Mouse (Mus musculus): ENCODE measurements around the gene Nfic. TPM values are rescaled to one million over a fixed set of nuclear protein-coding genes. Genes with fewer than 3 reads are reported as not detected.

Nfic gene
- polyA plus RNA-seq, 1 experiment from 2014 or later = 41.8 TPM

DNA sequence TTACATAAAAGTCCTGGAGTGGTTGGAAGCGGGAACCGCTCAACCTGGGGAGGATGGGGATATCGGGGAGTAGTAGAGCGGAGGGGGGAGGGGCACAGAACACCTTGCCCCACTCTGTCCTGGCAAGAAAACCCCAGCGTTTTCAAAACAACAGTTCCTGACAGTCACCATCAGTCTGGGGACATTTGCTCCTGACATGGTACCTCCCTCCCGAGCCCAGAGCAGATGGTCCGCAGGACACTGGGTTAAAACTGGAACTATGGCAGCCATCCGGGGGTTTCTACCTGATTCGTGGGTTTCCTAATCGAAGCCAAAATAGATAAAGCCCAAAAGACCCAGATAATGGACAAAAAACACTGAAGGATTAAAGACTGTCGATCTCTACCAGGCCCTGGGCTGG, 5.5 kb upstream of the Nfic start:
- POLR2A ChIA-PET = interaction anchor here (0.6 kb wide), 1 partner anchor 27 kb away, joined by 4 read pairs; no protein-coding TSS in a partner anchor

DNA sequence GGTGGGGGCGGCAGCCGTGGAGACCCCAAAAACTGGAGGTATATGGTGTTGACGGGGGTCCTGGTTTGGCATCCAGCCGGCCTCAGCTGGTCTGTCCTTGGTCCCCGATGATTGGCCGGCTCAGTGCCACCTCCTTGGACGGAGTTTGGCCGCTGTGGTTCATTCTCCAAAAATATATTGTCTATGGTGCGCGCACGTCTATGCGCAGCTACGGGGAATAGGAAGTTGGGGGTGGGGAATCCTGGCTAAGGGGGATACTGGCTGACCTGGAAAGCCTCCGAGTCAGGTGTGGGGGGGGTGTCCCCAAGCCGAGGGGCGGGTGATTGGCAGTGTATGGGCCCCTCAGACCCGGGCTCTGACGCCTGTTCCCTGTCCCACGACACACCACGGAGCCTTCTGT, 5.0 kb upstream of the Nfic start:
- ChIA-PET POLR2A (interaction anchor here (0.6 kb wide), 1 partner anchor 125 kb away, joined by 6 read pairs; no protein-coding TSS in a partner anchor), CTCF (no interaction called here)
- in situ Hi-C loops (cut with MboI; ENCODE audit: low pct_unique_long_range_greater_than_20kb) = no loop called here
- no peak for DNase-seq (ENCODE audit: low read depth, low spot score)
- H3K27me3 ChIP-seq = peaks cover 13% of the 10 kb centered on the region
- no peak for TF ChIP-seq CTCF (IDR thresholded peaks at IDR 0.05)
- ATAC-seq = no peak

More for the DNA sequence above, 5.5 kb upstream of the Nfic start:
- no peak for ATAC-seq
- DNase-seq (ENCODE audit: low read depth, low spot score) = no peak
- in situ Hi-C loops (cut with MboI; ENCODE audit: low pct_unique_long_range_greater_than_20kb) = no loop called here
- no peak for TF ChIP-seq CTCF (IDR thresholded peaks at IDR 0.05)
- CTCF ChIA-PET = no interaction called here
- H3K27me3 ChIP-seq = peaks cover 13% of the 10 kb centered on the region

DNA sequence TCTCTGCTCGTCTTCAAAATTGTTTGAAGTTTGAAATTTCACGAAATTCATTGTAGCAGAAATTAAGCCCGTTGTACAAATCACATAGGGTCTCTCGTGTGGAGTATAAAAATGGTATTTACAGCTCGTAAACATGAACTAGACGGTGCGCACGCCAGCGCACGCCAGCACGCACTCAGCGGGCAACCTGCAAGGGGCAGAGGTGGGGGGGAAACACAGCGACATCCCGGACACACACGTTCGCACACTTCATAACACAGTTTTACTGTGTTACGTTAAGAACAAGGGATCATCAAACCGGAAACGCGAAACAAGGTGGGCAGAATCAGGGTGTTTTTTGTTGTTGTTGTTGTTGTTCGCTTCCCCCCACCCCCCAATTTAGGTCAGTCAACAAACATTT, 4.0 kb upstream of the Nfic start:
- no peak for TF ChIP-seq CTCF (IDR thresholded peaks at IDR 0.05)
- ChIA-PET CTCF (interaction anchor here (0.9 kb wide), 1 partner anchor 64 kb away, joined by 3 read pairs; no protein-coding TSS in a partner anchor), POLR2A (no interaction called here)
- in situ Hi-C loops (cut with MboI; ENCODE audit: low pct_unique_long_range_greater_than_20kb) = no loop called here
- ATAC-seq = no peak
- no peak for DNase-seq (ENCODE audit: low read depth, low spot score)
- peaks cover 13% of the 10 kb centered on the region for H3K27me3 ChIP-seq

DNA sequence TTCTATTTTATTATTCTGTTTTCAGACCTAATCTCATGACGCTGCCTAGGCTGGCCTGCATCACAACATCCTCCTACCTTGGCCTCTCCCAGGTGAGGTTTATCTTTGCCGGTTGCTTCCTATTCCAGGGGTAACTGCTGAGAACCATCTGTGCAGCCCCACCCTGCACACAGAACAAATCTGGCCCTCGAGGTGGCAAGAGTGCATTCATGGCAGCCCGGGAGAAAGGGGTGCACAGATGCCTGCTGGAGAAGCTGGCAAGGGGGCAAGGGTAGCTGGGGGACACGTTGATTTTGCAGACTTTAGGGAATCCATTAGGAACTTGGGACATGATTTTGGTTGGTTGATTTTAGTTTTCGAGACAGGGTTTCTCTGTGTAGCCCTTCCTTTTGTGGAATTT, 2.8 kb upstream of the Nfic start:
- POLR2A ChIA-PET = no interaction called here
- peaks cover 13% of the 10 kb centered on the region for H3K27me3 ChIP-seq
- no peak for TF ChIP-seq CTCF (IDR thresholded peaks at IDR 0.05)
- ATAC-seq = no peak
- CTCF ChIA-PET = no interaction called here
- DNase-seq (ENCODE audit: low read depth, low spot score) = no peak
- in situ Hi-C loops (cut with MboI; ENCODE audit: low pct_unique_long_range_greater_than_20kb) = no loop called here

DNA sequence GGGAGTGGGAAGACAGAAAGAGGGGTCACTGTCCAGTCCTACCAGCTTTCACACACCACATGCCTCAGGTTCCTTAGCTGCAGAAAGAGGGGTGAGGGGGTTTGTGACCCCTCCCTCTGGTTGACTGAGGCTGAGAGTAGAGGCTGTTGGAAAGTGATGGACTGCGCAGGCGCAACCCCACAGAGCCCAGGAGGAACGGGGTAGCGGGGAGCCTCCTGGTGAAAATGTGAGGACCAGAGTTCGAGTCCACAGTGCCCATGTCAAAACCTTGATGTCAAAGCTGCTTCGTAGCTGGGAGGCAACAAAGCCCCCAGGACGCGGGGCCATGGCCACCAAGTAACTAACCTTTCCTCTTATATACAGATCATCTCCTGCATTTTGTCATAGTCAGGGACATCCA, 2.2 kb upstream of the Nfic start:
- ChIA-PET CTCF (no interaction called here), POLR2A (no interaction called here)
- TF ChIP-seq CTCF (IDR thresholded peaks at IDR 0.05) = no peak
- in situ Hi-C loops (cut with MboI; ENCODE audit: low pct_unique_long_range_greater_than_20kb) = no loop called here
- no peak for DNase-seq (ENCODE audit: low read depth, low spot score)
- ATAC-seq = no peak
- H3K27me3 ChIP-seq = peaks cover 7% of the 10 kb centered on the region

DNA sequence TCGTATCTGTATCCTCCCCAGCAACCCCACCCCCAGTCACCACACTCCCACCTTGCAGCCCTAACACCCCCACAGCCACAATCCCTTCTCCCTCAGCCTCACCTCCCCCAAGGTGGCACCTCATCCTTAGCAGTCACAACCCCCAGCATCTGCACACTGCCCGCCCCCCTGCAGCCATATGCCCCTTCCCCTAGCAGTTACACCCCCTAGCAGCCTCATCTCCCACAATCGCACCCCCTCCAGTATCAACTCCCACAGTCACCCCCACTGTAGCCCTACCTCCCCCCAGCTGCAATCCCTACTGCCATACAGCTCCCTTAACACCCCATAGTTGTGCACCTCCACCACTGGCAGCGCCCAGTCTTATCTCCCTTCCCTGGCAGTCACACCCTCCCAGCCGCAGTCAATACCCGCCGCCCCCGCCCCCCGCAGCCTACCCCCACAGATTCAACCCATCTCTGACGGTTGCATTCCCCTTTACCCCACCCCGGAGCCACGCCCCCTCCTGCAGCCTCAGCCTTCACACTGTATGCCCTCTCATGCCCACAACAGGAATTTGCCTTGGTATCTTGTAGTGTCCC, 1.6 kb upstream of the Nfic start:
- DNase-seq (ENCODE audit: low read depth, low spot score) (no peak), ATAC-seq (no peak)
- ChIA-PET POLR2A (no interaction called here), CTCF (no interaction called here)
- no peak for TF ChIP-seq CTCF (IDR thresholded peaks at IDR 0.05)
- in situ Hi-C loops (cut with MboI; ENCODE audit: low pct_unique_long_range_greater_than_20kb) = no loop called here
- H3K27me3 ChIP-seq = peaks cover 5% of the 10 kb centered on the region

DNA sequence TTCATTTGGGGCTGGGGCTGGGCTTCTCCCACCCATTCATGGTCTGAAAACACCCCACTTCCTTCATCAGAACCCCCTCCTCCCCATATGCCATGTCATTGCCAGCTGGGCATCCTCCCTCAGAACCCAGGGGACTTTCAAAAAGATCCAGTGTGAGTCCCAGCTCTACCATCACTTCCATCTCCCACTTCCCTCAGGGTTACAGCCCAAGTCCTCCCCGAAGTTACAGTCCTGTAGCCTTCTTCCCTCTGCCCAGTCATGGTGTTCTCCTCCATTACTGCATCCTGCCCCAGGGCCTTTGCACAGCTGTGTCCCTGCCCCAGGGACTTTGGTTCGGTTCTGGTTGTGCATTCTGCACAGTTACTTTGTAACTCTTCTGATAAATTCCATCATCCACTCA, 1.3 kb downstream of the Nfic start:
- DNase-seq (ENCODE audit: low read depth, low spot score) = no peak
- CTCF ChIA-PET = no interaction called here
- no peak for ATAC-seq
- H3K27me3 ChIP-seq = peaks cover 3% of the 10 kb centered on the region
- no peak for TF ChIP-seq CTCF (IDR thresholded peaks at IDR 0.05)
- POLR2A ChIA-PET = no interaction called here
- in situ Hi-C loops (cut with MboI; ENCODE audit: low pct_unique_long_range_greater_than_20kb) = loop anchor here (5.0 kb wide), 1 partner anchor 167 kb away; no protein-coding TSS in a partner anchor

DNA sequence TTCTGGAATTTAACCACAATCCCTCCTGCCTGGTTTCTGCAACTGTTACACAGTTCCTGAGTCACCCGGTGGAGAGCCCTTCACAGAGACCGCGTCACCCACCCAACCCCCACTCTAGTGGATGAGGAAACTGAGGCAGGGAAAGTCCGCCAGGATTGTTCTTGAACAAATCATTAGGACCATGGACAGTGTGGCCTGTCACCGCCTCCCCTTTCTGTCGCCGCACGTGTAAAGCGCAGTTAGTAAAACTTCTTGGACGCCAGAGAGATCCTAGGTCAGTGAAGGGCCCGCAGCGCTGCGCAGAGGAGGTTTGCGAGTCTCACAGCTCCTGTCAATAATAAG, 2.5 kb downstream of the Nfic start:
- ChIA-PET CTCF (interaction anchor here (1.2 to 4.0 kb wide), 2 partner anchors 48 to 58 kb away, joined by 4 to 24 read pairs; partner anchors contain the start of gene Smim24), POLR2A (interaction anchor here (1.1 kb wide), 1 partner anchor 75 kb away, joined by 4 read pairs; the partner anchor contains the start of gene Fzr1)
- in situ Hi-C loops (cut with MboI; ENCODE audit: low pct_unique_long_range_greater_than_20kb) = loop anchor here (5.0 kb wide), 1 partner anchor 166 kb away; no protein-coding TSS in a partner anchor
- no peak for TF ChIP-seq CTCF (IDR thresholded peaks at IDR 0.05)
- DNase-seq (ENCODE audit: low read depth, low spot score) (no peak), ATAC-seq (no peak)
- H3K27me3 ChIP-seq = peaks cover 5% of the 10 kb centered on the region

DNA sequence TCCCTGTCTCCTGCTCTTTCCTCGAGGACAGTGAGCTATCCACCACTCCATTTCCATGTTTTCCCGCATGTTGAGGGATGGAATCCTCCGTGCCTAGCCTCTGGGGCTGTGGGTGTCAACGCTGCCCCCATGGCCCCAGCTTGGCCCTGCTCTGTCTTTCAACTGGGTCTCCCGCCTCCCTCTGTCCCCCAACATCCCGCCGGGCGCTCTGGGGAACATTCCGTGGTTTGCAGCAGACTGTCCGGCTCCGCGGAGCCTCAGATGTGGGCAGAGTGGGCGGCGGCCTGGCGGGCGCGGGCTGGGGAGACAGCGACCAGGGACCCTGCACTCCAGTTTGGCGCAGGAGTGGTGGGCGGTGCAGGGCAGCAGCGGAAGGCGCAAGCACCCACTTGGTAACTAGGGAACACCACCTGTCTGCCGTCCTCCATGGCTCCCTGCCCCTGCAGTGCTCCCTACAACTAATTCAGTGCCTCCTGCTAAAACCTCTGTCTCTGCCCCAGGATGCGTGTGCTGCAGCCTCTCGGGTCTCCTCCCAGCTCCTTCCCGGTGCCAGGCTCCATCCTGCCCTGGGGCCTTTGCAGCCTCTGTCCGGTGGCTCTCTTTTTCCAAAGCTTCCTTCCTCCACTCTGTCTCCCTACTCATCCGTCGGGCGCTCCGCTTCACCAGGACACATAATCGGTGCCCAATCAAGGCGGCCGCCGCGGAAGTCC, 3.0 kb downstream of the Nfic start:
- no peak for DNase-seq (ENCODE audit: low read depth, low spot score)
- CTCF ChIA-PET = interaction anchor here (0.9 to 4.0 kb wide), 6 partner anchors 13 to 91 kb away, joined by 3 to 24 read pairs (median 8); partner anchors contain the start of genes Dohh, Gm48551, Gm48552 and Smim24
- POLR2A ChIA-PET = interaction anchor here (1.1 kb wide), 1 partner anchor 74 kb away, joined by 4 read pairs; the partner anchor contains the start of gene Fzr1

DNA sequence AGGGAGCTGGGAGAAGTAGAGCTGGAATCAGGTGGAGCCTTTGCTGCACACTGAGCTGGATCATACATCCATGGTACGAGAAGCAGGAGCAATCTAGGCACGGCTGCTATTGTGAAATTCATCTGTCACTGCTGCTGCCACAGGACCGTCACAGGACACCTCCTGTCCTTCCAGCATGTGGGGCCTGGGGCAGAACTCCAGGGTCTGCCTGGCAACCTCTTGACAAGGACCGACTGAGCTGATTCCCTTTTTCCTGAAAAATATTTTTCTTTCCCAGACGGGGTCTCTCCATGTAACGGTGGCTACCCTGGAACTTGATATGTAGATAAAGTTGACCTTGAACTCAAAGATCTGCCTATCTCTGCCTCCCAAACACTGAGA, 4.1 kb downstream of the Nfic start:
- peaks cover 6% of the 10 kb centered on the region for H3K27me3 ChIP-seq
- in situ Hi-C loops (cut with MboI; ENCODE audit: low pct_unique_long_range_greater_than_20kb) = loop anchor here (5.0 kb wide), 1 partner anchor 164 kb away; no protein-coding TSS in a partner anchor
- ATAC-seq = no peak
- TF ChIP-seq CTCF (IDR thresholded peaks at IDR 0.05) = no peak
- no peak for DNase-seq (ENCODE audit: low read depth, low spot score)
- POLR2A ChIA-PET = interaction anchor here (1.2 kb wide), 1 partner anchor 62 kb away, joined by 3 read pairs; no protein-coding TSS in a partner anchor
- CTCF ChIA-PET = interaction anchor here (0.8 to 4.0 kb wide), 7 partner anchors 9 to 92 kb away, joined by 3 to 24 read pairs (median 8); partner anchors contain the start of genes Celf5, Dohh, Gm48551 and Gm48552

More for the DNA sequence above, 3.0 kb downstream of the Nfic start:
- peak; percentile 67 for ATAC-seq
- no peak for TF ChIP-seq CTCF (IDR thresholded peaks at IDR 0.05)
- in situ Hi-C loops (cut with MboI; ENCODE audit: low pct_unique_long_range_greater_than_20kb) = loop anchor here (5.0 kb wide), 1 partner anchor 165 kb away; no protein-coding TSS in a partner anchor
- peaks cover 6% of the 10 kb centered on the region for H3K27me3 ChIP-seq
